Mouse (Mus musculus) bone marrow macrophage, adult 2 months (primary cell): ENCODE measurements around the gene Ing5. TPM values are rescaled to one million over a fixed set of nuclear protein-coding genes. Genes with fewer than 3 reads are reported as not detected.

Experiments
- H3K27ac ChIP-seq: 2 replicates; pipeline ENCODE4 v1.5.1; 2012; ENCODE audit warnings: low read depth, low read length; ENCODE audit not compliant: insufficient read depth
- H3K4me1 ChIP-seq: 2 replicates; pipeline ENCODE4 v1.6.1; 2012; ENCODE audit warnings: low read length; ENCODE audit not compliant: control insufficient read depth, insufficient read depth
- H3K4me3 ChIP-seq: 2 replicates; pipeline ENCODE4 v1.5.1; 2012; ENCODE audit warnings: mild to moderate bottlenecking, low read length, moderate library complexity; ENCODE audit not compliant: insufficient read depth
- CTCF ChIP-seq: IDR thresholded peaks from 2 replicates; pipeline ENCODE4 v1.5.1; 2012; ENCODE audit warnings: low read depth, mild to moderate bottlenecking, low read length, moderate library complexity
- POLR2A ChIP-seq: IDR thresholded peaks from 2 replicates; pipeline ENCODE4 v1.6.1; 2012; ENCODE audit warnings: mild to moderate bottlenecking, low read depth, low read length, borderline replicate concordance
- polyA plus RNA-seq: library from polyadenylated mRNA; stranded (reverse); fragments of >200 nt; gene quantifications from 2 replicates; pipeline ENCODE4 v1.2.4, GENCODE M21; 2012; ENCODE audit not compliant: missing spikeins, insufficient read depth, insufficient read length

Ing5 gene
- polyA plus RNA-seq, 1 experiment: 10.7 TPM

- no peaks in the 10 kb centered on the region for H3K4me1 ChIP-seq
These were observed 27.1 kb upstream of the Ing5 start for GRCm38 (mm10) chr1:93776686-93777085.

GRCm38 (mm10) chr1:93786912-93787311 lies 16.9 kb upstream of the Ing5 start:
- TF ChIP-seq POLR2A (no peak), CTCF (no peak)
- H3K4me3 ChIP-seq: no peak overlapping the region
- no peaks in the 10 kb centered on the region for H3K4me1 ChIP-seq
- no peak overlapping the region for H3K27ac ChIP-seq

More at GRCm38 (mm10) chr1:93776686-93777085, 27.1 kb upstream of the Ing5 start:
- Histone ChIP-seq H3K4me3 (no peak overlapping the region), H3K27ac (no peak overlapping the region)
- no peak for TF ChIP-seq POLR2A
- no peak for TF ChIP-seq CTCF

- no peak overlapping the region for H3K27ac ChIP-seq
- TF ChIP-seq CTCF: no peak
- TF ChIP-seq POLR2A: no peak
- H3K4me1 ChIP-seq: peaks cover 3% of the 10 kb centered on the region; the same call in 1 of the 2 replicates
- H3K4me3 ChIP-seq: no peak overlapping the region
These were observed 9.2 kb upstream of the Ing5 start for GRCm38 (mm10) chr1:93794526-93794925.

GRCm38 (mm10) chr1:93795886-93796285 lies 7.9 kb upstream of the Ing5 start:
- no peak overlapping the region for H3K4me3 ChIP-seq
- H3K4me1 ChIP-seq: peaks cover 7% of the 10 kb centered on the region
- TF ChIP-seq POLR2A (no peak), CTCF (no peak)

GRCm38 (mm10) chr1:93800670-93801503 lies 2.9 kb upstream of the Ing5 start:
- Histone ChIP-seq H3K4me3 (peak overlapping the region; percentile 90), H3K4me1 (peaks cover 18% of the 10 kb centered on the region), H3K27ac (peak overlapping the region; percentile 60; the same call in 1 of the 2 replicates)
- TF ChIP-seq POLR2A (no peak), CTCF (no peak)

More at GRCm38 (mm10) chr1:93795886-93796285, 7.9 kb upstream of the Ing5 start:
- no peak overlapping the region for H3K27ac ChIP-seq

- Histone ChIP-seq H3K27ac (peak within 1 kb of the TSS; percentile 91), H3K4me3 (peak within 1 kb of the TSS; percentile 90), H3K4me1 (peaks cover 18% of the 10 kb centered on the region)
- TF ChIP-seq POLR2A (no peak), CTCF (no peak)
These were observed 2.0 kb upstream of the Ing5 start, which contains the start of gene Dtymk for GRCm38 (mm10) chr1:93801741-93802238. TSS of gene Dtymk (minus strand) at chr1:93801934.

GRCm38 (mm10) chr1:93802771-93803170 lies 994 bp upstream of the Ing5 start:
- Histone ChIP-seq H3K4me3 (peak overlapping the region; percentile 29), H3K4me1 (peaks cover 16% of the 10 kb centered on the region), H3K27ac (peak overlapping the region; percentile 91)
- TF ChIP-seq CTCF (no peak), POLR2A (no peak)

- Histone ChIP-seq H3K4me1 (peaks cover 14% of the 10 kb centered on the region), H3K27ac (no peak overlapping the region)
These were observed 1.1 kb downstream of the Ing5 start for GRCm38 (mm10) chr1:93804818-93805217.

GRCm38 (mm10) chr1:93805221-93805951 lies 1.6 kb downstream of the Ing5 start:
- Histone ChIP-seq H3K27ac (no peak overlapping the region), H3K4me1 (peaks cover 14% of the 10 kb centered on the region), H3K4me3 (no peak overlapping the region)
- no peak for TF ChIP-seq CTCF
- no peak for TF ChIP-seq POLR2A

More at GRCm38 (mm10) chr1:93804818-93805217, 1.1 kb downstream of the Ing5 start:
- peak overlapping the region; percentile 87 for H3K4me3 ChIP-seq
- TF ChIP-seq POLR2A (no peak), CTCF (no peak)
